Mouse (Mus musculus): ENCODE results near the gene Foxr1.
"Not testable (repeated sequence)": the region's sequence is repeated elsewhere in the genome, so short reads cannot be mapped to it uniquely, and the experiment has no call there.

The Foxr1 gene

DNA sequence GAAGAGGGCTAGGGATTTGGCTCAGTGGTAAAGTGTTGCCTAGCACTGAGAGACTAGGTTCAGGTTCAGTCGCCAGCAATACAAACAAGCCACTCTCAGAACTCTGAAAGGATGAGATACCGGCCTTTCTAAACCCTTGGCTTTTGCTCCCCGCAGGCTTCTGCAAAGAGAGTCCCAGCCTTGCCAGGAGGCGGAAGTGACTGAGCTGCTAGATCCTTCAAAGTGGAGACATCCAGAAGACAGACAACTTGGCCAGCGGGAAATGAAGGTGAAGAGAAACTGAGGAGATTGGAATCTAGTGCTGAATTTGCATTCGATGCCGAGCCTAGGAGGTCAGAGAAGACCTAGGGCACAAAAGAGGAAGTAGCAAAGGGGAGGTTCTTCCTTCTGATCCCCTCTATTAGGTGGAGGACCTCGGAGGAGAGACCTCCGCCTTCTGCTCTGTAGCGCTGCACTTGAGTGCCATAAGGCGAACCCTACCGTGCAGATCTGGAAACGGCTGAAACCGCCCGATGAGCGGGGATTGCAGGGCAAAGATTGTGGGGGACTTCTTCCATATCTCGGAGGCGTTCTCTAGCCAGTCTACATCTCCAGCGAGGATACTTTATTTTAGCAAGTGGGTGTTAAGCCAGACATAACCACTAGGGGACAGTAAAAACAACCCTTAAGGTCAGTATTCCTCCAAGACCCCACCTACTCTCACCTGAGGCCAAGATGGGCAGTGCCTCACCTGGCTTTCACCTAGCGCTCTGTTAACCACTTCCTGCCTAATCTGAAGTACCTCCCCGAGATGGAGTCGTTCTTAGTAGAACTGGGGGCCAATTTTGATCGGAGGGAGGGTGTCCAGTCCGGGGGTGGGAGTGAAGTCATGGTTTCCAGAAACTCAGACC is 36.6 kb upstream of the Foxr1 start:
- DNase-seq (ENCODE audit: low read depth, low spot score) = peak; percentile 83

DNA sequence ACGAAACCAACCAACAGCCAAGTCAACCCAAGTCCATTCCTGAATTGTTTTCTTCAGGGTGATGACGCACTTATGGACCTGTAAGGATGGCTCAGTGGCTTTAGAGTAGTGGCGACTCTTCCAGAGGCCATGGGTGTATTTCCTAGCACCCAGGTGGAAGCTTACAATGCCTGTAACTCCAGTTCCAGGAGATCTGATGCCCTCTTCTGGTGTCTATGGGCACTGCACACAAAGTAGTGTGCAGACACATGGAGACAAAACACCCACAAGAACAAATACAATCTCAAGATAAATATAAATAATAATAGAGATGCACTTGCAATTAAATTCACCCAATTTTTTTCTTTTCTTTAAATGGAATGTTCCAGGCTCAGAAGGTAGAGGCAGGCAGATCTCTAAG is 35.0 kb upstream of the Foxr1 start:
- DNase-seq (ENCODE audit: low read depth, low spot score) = peak; percentile 66

DNA sequence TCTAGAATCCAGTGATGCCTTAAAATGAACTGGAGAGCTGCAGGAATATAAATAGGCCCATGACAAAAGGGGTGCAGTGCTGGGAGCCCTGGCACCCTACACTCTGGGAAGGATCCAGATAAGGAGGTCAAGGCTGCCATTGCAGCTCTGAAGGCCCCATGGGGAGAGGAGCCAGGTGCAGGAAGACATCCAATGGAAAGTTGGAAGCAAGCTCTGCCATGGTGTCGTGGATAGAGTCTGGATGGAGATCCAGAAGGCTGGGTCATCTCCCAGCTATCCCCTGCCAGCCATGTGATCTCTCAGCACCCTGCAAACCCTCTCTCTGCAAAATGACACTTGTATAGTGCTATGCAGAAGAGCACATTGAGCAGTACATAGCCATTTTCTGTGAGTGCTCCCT is 33.4 kb upstream of the Foxr1 start:
- DNase-seq (ENCODE audit: low read depth, low spot score) = no peak

DNA sequence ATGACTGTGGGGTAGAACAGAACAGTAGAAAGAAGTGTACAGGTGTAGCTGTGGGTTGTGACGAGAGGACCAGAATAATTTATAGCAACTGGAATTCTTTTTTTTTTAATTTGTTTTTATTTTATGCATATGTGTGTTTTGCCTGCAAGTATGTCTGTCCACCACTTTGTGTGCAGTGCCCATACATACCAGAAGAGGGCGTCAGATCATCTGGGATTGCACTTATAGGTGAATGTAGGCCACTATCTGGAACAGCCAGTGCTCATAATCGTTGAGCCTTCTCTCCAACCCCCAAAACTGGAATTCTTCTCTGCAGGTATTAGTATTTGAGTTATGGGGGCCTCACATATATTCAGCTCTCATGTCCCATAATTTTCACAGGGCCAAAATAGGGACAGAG is 32.2 kb upstream of the Foxr1 start:
- no peak for DNase-seq (ENCODE audit: low read depth, low spot score)

DNA sequence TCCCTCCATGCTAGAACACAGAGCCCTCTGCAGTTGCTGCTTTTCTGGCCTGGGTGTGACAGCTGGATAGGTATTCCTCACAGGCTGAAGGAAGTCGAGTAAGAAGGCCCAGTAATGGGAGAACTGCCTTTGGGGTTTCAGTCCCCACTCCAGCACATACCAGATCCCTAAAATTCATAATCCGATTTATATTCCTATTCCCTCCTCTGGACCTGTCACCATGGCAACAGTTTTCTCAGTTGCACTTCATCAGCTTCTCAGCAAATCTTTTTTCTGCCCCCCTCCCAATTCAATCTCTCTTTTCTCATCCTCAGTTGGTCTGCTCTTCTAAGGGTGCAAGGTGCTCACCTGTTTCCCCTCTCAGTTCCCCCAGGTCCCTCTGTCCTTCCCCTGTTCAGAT is 27.9 kb upstream of the Foxr1 start:
- no peak for DNase-seq (ENCODE audit: low read depth, low spot score)

GRCm38 (mm10) chr9:44468224-44468623 is 27.3 kb upstream of the Foxr1 start:
- no peak for DNase-seq (ENCODE audit: low read depth, low spot score)

- no peak for DNase-seq (ENCODE audit: low read depth, low spot score)
Observed at GRCm38 (mm10) chr9:44461950-44462349, 21.0 kb upstream of the Foxr1 start.

DNA sequence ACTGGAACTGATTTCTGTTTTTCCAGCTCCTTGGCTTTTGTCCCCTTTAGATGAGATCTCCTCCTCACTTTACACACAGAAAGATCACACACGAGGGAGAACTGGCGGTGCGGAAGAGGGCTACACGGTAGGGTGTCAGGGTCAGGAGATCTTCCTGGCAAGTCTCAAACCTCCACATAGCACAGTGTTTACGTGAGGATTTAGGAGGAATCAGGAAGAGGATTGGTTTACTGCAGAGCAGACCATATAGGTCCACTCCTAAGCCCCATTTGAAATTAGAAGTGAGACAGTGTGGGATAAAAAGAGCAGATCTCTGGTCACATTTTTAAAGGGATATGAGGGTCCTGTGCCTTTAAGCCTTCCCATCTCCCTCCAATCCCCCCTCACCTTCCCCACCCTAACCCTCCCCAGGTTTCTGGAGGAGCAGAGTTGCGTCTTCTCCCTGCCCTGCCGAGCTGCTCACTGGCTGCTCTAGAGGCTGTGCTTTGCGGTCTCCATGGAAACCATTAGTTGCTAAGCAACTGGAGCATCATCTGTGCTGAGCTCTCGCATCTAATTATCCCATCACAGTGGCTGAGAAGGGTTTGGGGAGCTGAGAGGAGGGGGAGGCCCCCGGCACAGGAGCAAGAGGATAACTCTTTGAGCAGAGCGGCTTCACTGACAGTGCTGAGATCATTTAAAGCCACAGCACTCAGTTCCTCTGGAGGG is 16.3 kb upstream of the Foxr1 start:
- peak; percentile 85 for DNase-seq (ENCODE audit: low read depth, low spot score)

DNA sequence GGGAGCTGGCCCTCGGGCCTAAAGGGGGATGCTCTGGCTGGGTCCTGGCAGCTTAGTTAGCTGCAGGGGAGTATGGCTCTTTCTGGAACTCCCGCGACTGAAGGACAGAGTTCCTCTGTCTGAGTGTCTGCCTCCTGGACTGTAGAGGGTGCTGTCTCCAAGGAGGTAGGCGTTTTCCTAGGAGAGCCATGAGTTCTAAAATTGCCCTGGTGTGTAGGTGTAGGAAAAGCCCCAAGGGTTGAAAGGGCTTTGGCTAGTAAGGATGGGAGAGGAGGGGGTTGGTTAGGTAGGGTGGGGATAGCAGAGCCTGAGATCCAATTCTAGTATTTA is 13.9 kb upstream of the Foxr1 start, which contains the start of gene Upk2:
Upk2 (minus strand) TSS at position 86 of the 330 bp plus-strand sequence.
- DNase-seq (ENCODE audit: low read depth, low spot score) = peak; percentile 72

DNA sequence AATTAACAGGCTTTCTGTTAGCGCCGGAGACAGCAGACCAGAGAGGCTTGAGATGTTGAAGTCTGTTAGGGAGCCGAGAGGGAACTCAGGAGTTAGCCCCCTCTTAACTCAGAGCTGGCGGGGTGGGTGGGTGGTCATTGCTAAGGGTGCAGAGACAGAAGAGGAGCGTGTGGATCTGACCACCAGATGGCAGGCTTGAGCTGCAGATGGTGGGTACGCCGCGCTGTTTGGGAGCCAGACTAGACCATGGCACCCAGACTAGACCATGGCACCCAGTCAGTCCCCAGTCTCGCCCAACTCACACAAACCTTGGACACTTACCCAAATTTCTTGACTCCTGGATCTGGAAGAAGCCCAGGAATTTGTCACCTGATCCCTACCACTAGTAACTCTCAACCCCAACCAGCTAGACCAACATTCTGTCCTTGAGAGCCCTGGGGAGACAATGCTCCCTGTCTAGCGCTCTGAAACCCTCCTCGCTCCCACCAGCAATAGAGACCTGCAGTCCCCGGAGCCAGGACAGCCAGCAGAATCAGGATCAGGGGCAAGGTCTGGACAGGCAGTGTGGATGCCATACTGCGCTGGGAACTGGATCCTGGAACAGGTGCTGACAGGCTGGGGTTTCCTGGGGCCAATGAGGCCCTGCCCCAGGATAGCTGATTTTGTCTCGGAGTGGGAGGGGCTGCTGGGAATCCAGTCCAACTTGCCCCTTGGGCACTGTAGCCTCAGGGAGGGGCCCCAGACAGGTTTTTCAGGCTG is 13.4 kb upstream of the Foxr1 start:
- peak; percentile 85 for DNase-seq (ENCODE audit: low read depth, low spot score)

GRCm38 (mm10) chr9:44450387-44450786 is 9.5 kb upstream of the Foxr1 start:
- DNase-seq (ENCODE audit: low read depth, low spot score) = peak; percentile 78

DNA sequence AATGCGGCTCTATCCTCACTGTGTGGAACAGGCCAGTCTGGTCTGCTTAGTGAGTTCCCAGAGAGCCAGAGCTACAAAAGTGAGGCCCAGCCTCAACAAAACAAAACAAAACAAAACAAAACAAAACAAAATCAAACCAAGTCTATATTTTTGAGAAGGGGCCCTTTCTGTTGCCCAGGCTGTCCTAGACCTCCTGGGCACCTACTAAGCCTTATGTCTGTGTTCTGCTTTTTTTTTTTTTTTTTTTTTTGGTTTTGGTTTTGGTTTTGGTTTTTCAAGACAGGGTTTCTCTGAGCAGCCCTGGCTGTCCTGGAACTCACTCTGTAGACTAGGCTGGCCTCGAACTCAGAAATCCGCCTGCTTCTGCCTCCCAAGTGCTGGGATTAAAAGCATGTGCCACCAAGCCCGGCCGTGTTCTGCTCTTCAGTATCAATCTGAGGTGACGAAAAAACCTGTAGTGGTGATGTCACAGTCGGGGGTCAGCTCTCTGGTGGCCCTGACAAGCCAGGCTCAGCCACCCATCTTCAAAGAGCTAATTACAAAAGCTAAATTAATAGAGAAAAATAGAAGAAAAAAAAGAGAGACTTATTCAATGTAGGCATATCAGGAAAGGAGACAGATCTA is 3.6 kb upstream of the Foxr1 start:
- DNase-seq (ENCODE audit: low read depth, low spot score) = not testable (repeated sequence)

- DNase-seq (ENCODE audit: low read depth, low spot score) = no peak
Observed at GRCm38 (mm10) chr9:44435747-44436146, 5.2 kb downstream of the Foxr1 start.

DNA sequence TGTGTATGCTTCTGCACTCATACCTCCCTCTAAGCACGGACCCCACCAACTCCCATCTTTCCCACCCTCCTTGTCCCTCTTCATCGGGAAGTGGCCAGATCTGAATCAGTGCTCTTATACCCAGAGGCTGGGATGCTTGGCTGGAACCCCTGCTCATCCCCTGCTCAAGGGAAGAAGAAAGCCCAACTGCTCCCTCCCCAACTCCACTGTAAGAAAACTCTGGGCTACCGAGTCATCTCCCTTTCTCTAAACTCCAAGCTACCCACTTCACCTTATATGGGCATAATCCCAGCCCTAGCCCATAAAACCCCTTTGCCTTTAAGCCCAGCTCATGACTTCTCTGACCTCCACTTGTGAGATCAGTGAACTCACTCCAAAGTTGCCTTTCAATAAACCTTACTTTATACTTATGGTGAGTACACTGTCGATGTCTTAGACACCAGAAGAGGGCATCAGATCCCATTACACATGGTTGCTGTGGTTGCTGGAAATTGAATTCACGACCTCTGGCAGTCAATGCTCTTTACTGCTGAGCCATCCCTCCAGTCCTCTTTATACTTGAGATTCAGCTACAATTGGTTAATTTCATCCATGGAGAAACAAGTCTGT is 8.3 kb downstream of the Foxr1 start:
- no peak for DNase-seq (ENCODE audit: low read depth, low spot score)

DNA sequence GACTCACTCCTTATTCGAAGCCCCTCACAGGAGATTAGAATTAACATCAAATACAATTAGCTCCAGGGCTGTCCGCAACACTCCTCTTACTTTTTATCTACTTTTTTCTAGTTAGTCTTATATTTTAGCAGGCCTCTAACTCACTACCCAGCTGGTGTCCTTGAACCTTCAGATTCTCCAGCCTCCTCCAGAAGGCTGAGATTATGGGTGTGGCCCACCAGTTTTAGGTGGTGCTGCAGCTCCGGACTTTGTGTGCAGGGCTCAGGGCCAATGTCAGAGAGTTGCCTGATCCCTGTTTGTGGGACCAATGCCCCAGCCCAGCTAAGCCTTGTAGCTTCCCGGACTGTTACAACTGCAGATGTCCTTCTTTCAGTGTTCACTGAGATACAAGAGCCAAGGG is 17.4 kb downstream of the Foxr1 start:
- peak; percentile 58 for DNase-seq (ENCODE audit: low read depth, low spot score)

DNA sequence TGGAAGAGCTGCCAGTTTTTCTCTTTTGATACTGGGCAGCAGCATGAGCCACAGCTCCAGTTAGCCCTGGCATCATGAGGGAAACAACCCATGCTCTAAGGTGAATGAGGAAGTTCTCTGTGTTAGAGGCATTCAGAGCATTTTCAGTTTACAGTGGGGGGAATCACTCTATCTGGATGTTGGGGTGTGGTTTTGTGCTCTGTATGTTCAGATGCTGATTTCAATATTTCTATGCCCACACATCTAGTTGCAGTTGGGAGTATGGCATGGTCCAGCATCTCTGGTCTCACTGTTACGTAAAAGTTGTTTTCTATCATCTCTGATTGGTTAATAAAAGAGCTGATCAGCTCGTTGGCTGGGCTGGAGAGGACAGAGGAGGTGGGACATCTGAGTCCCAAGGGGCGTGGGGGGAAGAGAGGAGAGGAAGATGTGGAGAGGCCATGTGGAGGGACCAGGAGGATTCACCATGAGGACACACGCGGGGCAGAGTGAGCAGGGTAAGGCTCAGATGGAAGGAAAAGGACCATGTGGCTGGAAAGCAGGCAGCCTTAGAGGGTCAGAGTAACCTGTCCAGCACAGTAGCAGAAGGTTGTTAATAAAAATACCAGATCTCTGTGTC is 20.5 kb downstream of the Foxr1 start:
- peak; percentile 90 for DNase-seq (ENCODE audit: low read depth, low spot score)

- not testable (repeated sequence) for DNase-seq (ENCODE audit: low read depth, low spot score)
Observed at GRCm38 (mm10) chr9:44419730-44420129, 21.2 kb downstream of the Foxr1 start.

DNA sequence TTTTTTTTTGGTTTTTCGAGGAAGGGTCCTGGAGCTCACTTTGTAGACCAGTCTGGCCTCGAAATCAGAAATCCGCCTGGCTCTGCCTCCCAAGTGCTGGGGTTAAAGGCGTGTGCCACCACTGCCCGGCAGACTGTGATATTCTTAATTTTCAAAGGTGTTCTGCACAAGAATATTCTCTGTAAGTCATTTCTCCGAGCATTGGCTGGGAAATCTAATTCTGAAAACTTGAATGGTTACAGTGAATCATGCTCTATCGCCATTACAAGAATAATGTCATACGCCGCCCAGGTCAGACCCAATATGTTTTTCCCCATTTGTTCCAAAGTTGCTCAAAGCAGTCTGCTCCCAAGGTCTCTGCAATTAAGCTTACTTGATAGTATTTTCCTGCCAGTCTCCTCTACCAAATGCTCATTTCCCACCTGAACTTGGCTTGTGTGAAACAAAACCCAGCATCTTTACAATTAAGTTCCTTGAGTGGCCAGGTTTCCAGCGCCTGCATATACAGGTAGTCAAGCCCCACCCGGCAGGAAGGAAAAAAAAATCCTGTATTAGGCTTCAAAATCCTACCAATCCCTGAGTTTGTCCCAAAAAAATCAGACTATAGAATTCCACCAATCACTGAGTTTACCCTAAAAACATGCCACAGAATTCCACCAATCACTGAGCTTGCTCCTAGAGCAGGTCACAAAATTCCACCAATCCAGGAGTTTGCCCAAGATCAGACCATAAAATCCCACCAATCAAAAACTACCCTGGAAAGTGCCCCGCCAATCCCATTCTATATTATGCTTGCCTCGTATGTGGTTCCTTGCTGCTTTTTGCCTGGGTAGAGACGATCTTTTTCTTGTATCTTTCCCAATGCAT is 22.2 kb downstream of the Foxr1 start, which contains the start of gene Ccdc84:
Ccdc84 (minus strand) TSS at position 51 of the 867 bp plus-strand sequence.
- DNase-seq (ENCODE audit: low read depth, low spot score) = peak; percentile 97

DNA sequence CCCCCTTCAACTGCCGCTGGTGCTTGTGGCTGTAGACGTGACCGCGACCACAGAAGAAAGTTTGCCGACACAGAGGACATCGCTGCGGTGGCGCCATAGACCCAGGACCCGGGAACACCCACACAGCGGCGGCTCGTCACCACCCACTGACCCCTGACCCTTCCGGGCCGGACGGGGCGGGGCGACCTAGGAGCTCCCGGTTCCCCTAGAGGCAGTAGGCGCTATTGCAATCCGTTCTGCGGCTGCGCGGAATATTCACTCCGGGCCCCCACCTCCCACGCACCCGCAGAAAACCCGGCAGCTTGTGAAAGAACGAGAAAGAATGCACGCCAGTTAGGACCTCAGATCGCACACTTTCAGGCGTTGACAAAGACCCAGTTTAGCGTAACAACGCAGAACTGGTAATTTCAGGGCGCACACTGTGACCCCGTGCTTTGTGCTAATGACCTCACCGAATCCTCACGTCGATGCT is 23.0 kb downstream of the Foxr1 start:
- DNase-seq (ENCODE audit: low read depth, low spot score) = peak; percentile 93
